Mouse (Mus musculus): Measurements from ENCODE around the gene Galns.
"Not testable (repeated sequence)": the region's sequence is repeated elsewhere in the genome, so short reads cannot be mapped to it uniquely, and the experiment has no call there.

GRCm38 (mm10) chr8:122632134-122632533 is 20.9 kb upstream of the Galns start:
- TF ChIP-seq CTCF, EP300 (IDR thresholded peaks at IDR 0.05; ENCODE audit: low read depth): not testable (repeated sequence)

Measured in liver, postnatal 0 days (tissue).